Mouse (Mus musculus) CH12.LX (cell line): Measurements from ENCODE around the gene Bphl. TPM values are rescaled to one million over a fixed set of nuclear protein-coding genes. Genes with fewer than 3 reads are reported as not detected.

ENCODE experiments used
- DNase-seq: peaks from one replicate; pipeline ENCODE4 v3.0.0-alpha.2; 2013; ENCODE audit errors: extremely low read depth
- H3K27ac ChIP-seq: 2 replicates; pipeline ENCODE4 v1.5.1; 2012; ENCODE audit warnings: low read depth, mild to moderate bottlenecking, control low read depth, moderate library complexity; ENCODE audit not compliant: insufficient read depth
- H3K27me3 ChIP-seq: replicated peaks from 2 replicates; pipeline ENCODE3; 2012; ENCODE audit warnings: inconsistent platforms
- H3K36me3 ChIP-seq, 2 experiments: replicated peaks in 1 of 2; 2 replicates each; pipeline versions ENCODE3 to v1.6.1; 2012; ENCODE audit warnings: inconsistent platforms in 1 of 2, low read length in 1 of 2, mild to moderate bottlenecking in 1 of 2, mixed read lengths in 1 of 2, moderate library complexity in 1 of 2; ENCODE audit not compliant: control insufficient read depth in 1 of 2, insufficient read depth in 1 of 2
- H3K4me1 ChIP-seq, 2 experiments: 2 replicates each; pipeline ENCODE4 v1.6.1; 2012; ENCODE audit warnings: inconsistent platforms in 1 of 2, moderate library complexity in 1 of 2; ENCODE audit not compliant: insufficient read depth in 2 of 2, control insufficient read depth in 1 of 2
- H3K4me2 ChIP-seq: 2 replicates; pipeline ENCODE4 v1.6.1; 2012; ENCODE audit warnings: low read depth, mild to moderate bottlenecking, control low read depth; ENCODE audit not compliant: poor library complexity, insufficient read depth, severe bottlenecking
- H3K4me3 ChIP-seq, 3 experiments: fragments of 150-350 bp in 1 of 3; sonication (generic) in 1 of 3; replicated peaks in 1 of 3; 2 replicates each; pipeline versions ENCODE3 to v1.5.1; 2011 to 2012; ENCODE audit warnings: low read depth in 2 of 3, low read length in 2 of 3, mild to moderate bottlenecking in 2 of 3, moderate library complexity in 2 of 3, control low read depth in 1 of 3, improper control_type of control experiment in 1 of 3, inconsistent platforms in 1 of 3, mixed read lengths in 1 of 3; ENCODE audit not compliant: poor library complexity in 1 of 3
- H3K79me2 ChIP-seq: replicated peaks from 2 replicates; pipeline ENCODE4 v1.6.1; 2012; ENCODE audit warnings: mild to moderate bottlenecking, moderate library complexity; ENCODE audit not compliant: control insufficient read depth, poor library complexity, insufficient read depth, severe bottlenecking; ENCODE audit errors: extremely low read depth
- H3K9ac ChIP-seq: 2 replicates; pipeline ENCODE4 v1.6.1; 2012; ENCODE audit warnings: low read depth, mild to moderate bottlenecking, control low read depth, moderate library complexity; ENCODE audit not compliant: insufficient read depth
- H3K9me3 ChIP-seq: replicated peaks from 2 replicates; pipeline ENCODE3; 2012; ENCODE audit warnings: low read length, inconsistent platforms, mixed read lengths
- CHD1 ChIP-seq: IDR thresholded peaks from 2 replicates; pipeline ENCODE4 v1.6.1; 2012; ENCODE audit warnings: low read depth, low read length, improper control_type of control experiment, inconsistent platforms
- CHD2 ChIP-seq: IDR thresholded peaks from 2 replicates; pipeline ENCODE4 v1.6.1; 2011; ENCODE audit warnings: low read length, improper control_type of control experiment
- CTCF ChIP-seq, 2 experiments: IDR thresholded peaks in 1 of 2; conservative IDR thresholded peaks in 1 of 2; 2 replicates each; pipeline ENCODE4 v1.5.1; 2011 to 2012; ENCODE audit warnings: low read depth in 2 of 2, low read length in 2 of 2, improper control_type of control experiment in 1 of 2, inconsistent platforms in 1 of 2, mild to moderate bottlenecking in 1 of 2, moderate library complexity in 1 of 2
- E2F4 ChIP-seq: IDR thresholded peaks from 2 replicates; pipeline ENCODE4 v1.6.1; 2011; ENCODE audit warnings: low read depth, low read length, improper control_type of control experiment; ENCODE audit not compliant: insufficient replicate concordance
- EP300 ChIP-seq: IDR thresholded peaks from 2 replicates; pipeline ENCODE4 v1.6.1; 2011; ENCODE audit warnings: low read length, improper control_type of control experiment
- ETS1 ChIP-seq: conservative IDR thresholded peaks from 2 replicates; pipeline ENCODE4 v1.6.1; 2012; ENCODE audit warnings: low read depth, mild to moderate bottlenecking, inconsistent platforms, low read length, improper control_type of control experiment, moderate library complexity
- IRF4 ChIP-seq: IDR thresholded peaks from 2 replicates; pipeline ENCODE4 v1.6.1; 2014; ENCODE audit warnings: low read depth, mild to moderate bottlenecking, inconsistent platforms, low read length, improper control_type of control experiment
- JUN ChIP-seq: IDR thresholded peaks from 2 replicates; pipeline ENCODE4 v1.6.1; 2011; ENCODE audit warnings: low read depth, mild to moderate bottlenecking, low read length, improper control_type of control experiment, moderate library complexity; ENCODE audit not compliant: insufficient read depth
- KAT2A ChIP-seq: IDR thresholded peaks from 2 replicates; pipeline ENCODE4 v1.6.1; 2012; ENCODE audit warnings: low read length, improper control_type of control experiment, inconsistent platforms; ENCODE audit not compliant: insufficient replicate concordance
- MAX ChIP-seq: IDR thresholded peaks from 2 replicates; pipeline ENCODE4 v1.6.1; 2011; ENCODE audit warnings: low read length, improper control_type of control experiment
- MAZ ChIP-seq: IDR thresholded peaks from 2 replicates; pipeline ENCODE4 v1.6.1; 2012; ENCODE audit warnings: low read depth, mild to moderate bottlenecking, inconsistent platforms, low read length, improper control_type of control experiment, moderate library complexity
- MXI1 ChIP-seq: IDR thresholded peaks from 2 replicates; pipeline ENCODE4 v1.6.1; 2011; ENCODE audit warnings: mild to moderate bottlenecking, low read depth, low read length, improper control_type of control experiment
- NRF1 ChIP-seq: IDR thresholded peaks from 2 replicates; pipeline ENCODE4 v1.6.1; 2014; ENCODE audit warnings: low read depth, mild to moderate bottlenecking, inconsistent platforms, low read length, improper control_type of control experiment, moderate library complexity
- PAX5 ChIP-seq: IDR thresholded peaks from 2 replicates; pipeline ENCODE4 v1.6.1; 2012; ENCODE audit warnings: low read length, inconsistent platforms, mixed read lengths
- POLR2AphosphoS2 ChIP-seq: IDR thresholded peaks from 2 replicates; pipeline ENCODE4 v1.6.1; 2011; ENCODE audit warnings: low read depth, low read length, improper control_type of control experiment
- RAD21 ChIP-seq: IDR thresholded peaks from 2 replicates; pipeline ENCODE4 v1.6.1; 2011; ENCODE audit warnings: low read depth, mild to moderate bottlenecking, low read length, improper control_type of control experiment, moderate library complexity
- SIN3A ChIP-seq: IDR thresholded peaks from 2 replicates; pipeline ENCODE4 v1.6.1; 2012; ENCODE audit warnings: low read length, improper control_type of control experiment, inconsistent platforms
- SMC3 ChIP-seq: IDR thresholded peaks from 2 replicates; pipeline ENCODE4 v1.6.1; 2011; ENCODE audit warnings: low read depth, low read length, improper control_type of control experiment
- TCF12 ChIP-seq: IDR thresholded peaks from 2 replicates; pipeline ENCODE4 v1.6.1; 2014; ENCODE audit warnings: low read depth, mild to moderate bottlenecking, inconsistent platforms, low read length, improper control_type of control experiment
- USF2 ChIP-seq: conservative IDR thresholded peaks from 2 replicates; pipeline ENCODE4 v1.6.1; 2011; ENCODE audit warnings: low read depth, low read length, improper control_type of control experiment
- ZC3H11A ChIP-seq: IDR thresholded peaks from 2 replicates; pipeline ENCODE4 v1.6.1; 2012; ENCODE audit warnings: low read depth, mild to moderate bottlenecking, inconsistent platforms, low read length, improper control_type of control experiment
- ZKSCAN1 ChIP-seq: IDR thresholded peaks from 2 replicates; pipeline ENCODE4 v1.6.1; 2012; ENCODE audit warnings: low read depth, inconsistent platforms, low read length, improper control_type of control experiment, borderline replicate concordance
- ZNF384 ChIP-seq: IDR thresholded peaks from 2 replicates; pipeline ENCODE4 v1.6.1; 2012; ENCODE audit warnings: low read depth, low read length, improper control_type of control experiment, inconsistent platforms
- dilution Hi-C: fragments of 300-500 bp; cut with MboI; formaldehyde crosslinking; loops from 2 replicates; pipeline ENCODE4 v1.14.3; 2020; ENCODE audit warnings: low sequenced_read_pairs; ENCODE audit not compliant: extremely low pct_unique_long_range_greater_than_20kb, extremely low pct_ligation_motif_present
- in situ Hi-C: fragments of 300-500 bp; cut with MboI; formaldehyde crosslinking; loops from 3 replicates; pipeline ENCODE4 v1.14.3; 2019; ENCODE audit warnings: low sequenced_read_pairs, low pct_ligation_motif_present, low pct_unique_long_range_greater_than_20kb, mixed read lengths
- polyA plus RNA-seq: library from polyadenylated mRNA; unstranded; fragments of >175 nt; gene quantifications from 2 replicates; pipeline ENCODE4 v1.2.1, GENCODE M21; 2012; ENCODE audit warnings: low read depth; ENCODE audit not compliant: insufficient read length
- total RNA-seq, 2 experiments: library from RNA; depleted of rRNA; stranded (reverse); fragments of 300-350 nt in 1 of 2; fragments of >200 nt in 1 of 2; gene quantifications; 2 replicates each; pipeline ENCODE4 v1.2.3; 2012 to 2014

The Bphl gene
- total and polyA plus RNA-seq, 3 experiments, result 18.1 to 41.3 (median 35.3) TPM

- in situ Hi-C loops, result no loop called here
- dilution Hi-C loops, result no loop called here
- H3K36me3 ChIP-seq, result peaks cover 0 to 7% of the 10 kb centered on the region in 2 experiments
- H3K4me2 ChIP-seq, result no peak overlapping the region
- peaks cover 7 to 30% of the 10 kb centered on the region in 2 experiments; a peak in 3 of 4 replicates for H3K4me1 ChIP-seq
- H3K9me3 ChIP-seq, result no peaks in the 10 kb centered on the region
- no peak overlapping the region for H3K27ac ChIP-seq
- no peaks in the 10 kb centered on the region for H3K79me2 ChIP-seq
- no peaks in the 10 kb centered on the region for H3K27me3 ChIP-seq
- no peak for DNase-seq
- no peak overlapping the region for H3K9ac ChIP-seq
- TF ChIP-seq RAD21, result no peak
- no peak for TF ChIP-seq E2F4
- TF ChIP-seq ZKSCAN1, result no peak
- no peak for TF ChIP-seq SIN3A
- no peak for TF ChIP-seq EP300
- no peak for TF ChIP-seq NRF1
- no peak for TF ChIP-seq PAX5
- TF ChIP-seq USF2, result no peak
- TF ChIP-seq KAT2A, result no peak
- TF ChIP-seq MAZ, result no peak
- H3K4me3 ChIP-seq, result no peak overlapping the region
These were observed 82.0 kb downstream of the Bphl start for GRCm38 (mm10) chr13:34119406-34119805.

GRCm38 (mm10) chr13:34120536-34120935 is 83.1 kb downstream of the Bphl start:
- Histone ChIP-seq H3K4me2 (no peak overlapping the region), H3K4me1 (peaks cover 7 to 26% of the 10 kb centered on the region in 2 experiments; a peak in 3 of 4 replicates), H3K9me3 (no peaks in the 10 kb centered on the region), H3K4me3 (no peak overlapping the region), H3K9ac (no peak overlapping the region)
- in situ Hi-C loops, result no loop called here
- no peak for DNase-seq
- TF ChIP-seq SIN3A (no peak), PAX5 (no peak), EP300 (no peak), USF2 (no peak), RAD21 (no peak), CTCF (conservative IDR thresholded peaks at IDR 0.05 in 1 of 2, IDR thresholded peaks at IDR 0.05 in 1 of 2; ENCODE audit: low read depth in 2 of 2, low read length in 2 of 2) (no peak), CHD2 (no peak), TCF12 (no peak), MXI1 (no peak), POLR2AphosphoS2 (no peak), MAX (no peak), IRF4 (no peak), KAT2A (no peak), SMC3 (no peak), JUN (no peak), ZNF384 (no peak), CHD1 (no peak), ZC3H11A (no peak), ETS1 (no peak), E2F4 (no peak)
- TF ChIP-seq, all 38 proteins: peak for 0
- no peaks in the 10 kb centered on the region for H3K79me2 ChIP-seq
- H3K27me3 ChIP-seq, result no peaks in the 10 kb centered on the region
- H3K27ac ChIP-seq, result no peak overlapping the region
- dilution Hi-C loops, result no loop called here
- H3K36me3 ChIP-seq, result peaks cover 0 to 15% of the 10 kb centered on the region in 2 experiments

Other genes starting within 250 kb of the Bphl start
- gene Serpinb6e, start 194.2 kb upstream of the Bphl start, total RNA-seq (2012; rRNA removed), result not detected in 2 replicates
- 0.20 TPM in 1 of 2 replicates, not detected in the other for gene Serpinb6e, start 194.2 kb upstream of the Bphl start, total RNA-seq (2014; rRNA removed)
- not detected in 2 replicates for gene Serpinb6e, start 194.2 kb upstream of the Bphl start, polyA plus RNA-seq
- gene Serpinb6c, start 131.9 kb upstream of the Bphl start, total RNA-seq (2012; rRNA removed), result not detected in 2 replicates
- not detected in 2 replicates for gene Serpinb6c, start 131.9 kb upstream of the Bphl start, total RNA-seq (2014; rRNA removed)
- gene Serpinb6c, start 131.9 kb upstream of the Bphl start, polyA plus RNA-seq, result not detected in 2 replicates
- gene Nqo2, start 72.9 kb upstream of the Bphl start, total RNA-seq (2012; rRNA removed), result 4.3 and 4.8 TPM in 2 replicates
- gene Nqo2, start 72.9 kb upstream of the Bphl start, total RNA-seq (2014; rRNA removed), result 10.6 and 11.2 TPM in 2 replicates
- 10.7 and 13.9 TPM in 2 replicates for gene Nqo2, start 72.9 kb upstream of the Bphl start, polyA plus RNA-seq
- gene Ripk1, start 35.2 kb upstream of the Bphl start, total RNA-seq (2012; rRNA removed), result 13.1 and 15.0 TPM in 2 replicates
- gene Ripk1, start 35.2 kb upstream of the Bphl start, total RNA-seq (2014; rRNA removed), result 16.6 and 17.1 TPM in 2 replicates
- 17.9 and 18.6 TPM in 2 replicates for gene Ripk1, start 35.2 kb upstream of the Bphl start, polyA plus RNA-seq
- gene Serpinb6a, start 34.8 kb upstream of the Bphl start, total RNA-seq (2012; rRNA removed), result 19.9 and 22.5 TPM in 2 replicates
- gene Serpinb6a, start 34.8 kb upstream of the Bphl start, total RNA-seq (2014; rRNA removed), result 5.8 and 6.5 TPM in 2 replicates
- gene Serpinb6a, start 34.8 kb upstream of the Bphl start, polyA plus RNA-seq, result 4.4 and 5.4 TPM in 2 replicates
- 37.3 and 43.0 TPM in 2 replicates for gene Tubb2a, start 40.4 kb downstream of the Bphl start, total RNA-seq (2012; rRNA removed)
- 16.7 and 17.6 TPM in 2 replicates for gene Tubb2a, start 40.4 kb downstream of the Bphl start, total RNA-seq (2014; rRNA removed)
- 26.1 and 26.7 TPM in 2 replicates for gene Tubb2a, start 40.4 kb downstream of the Bphl start, polyA plus RNA-seq
- 22.6 and 33.6 TPM in 2 replicates for gene Tubb2b, start 92.9 kb downstream of the Bphl start, total RNA-seq (2012; rRNA removed)
- 34.8 and 38.4 TPM in 2 replicates for gene Tubb2b, start 92.9 kb downstream of the Bphl start, total RNA-seq (2014; rRNA removed)
- gene Tubb2b, start 92.9 kb downstream of the Bphl start, polyA plus RNA-seq, result 46.2 and 49.8 TPM in 2 replicates
- 198 and 234 TPM in 2 replicates for gene Psmg4, start 125.4 kb downstream of the Bphl start, total RNA-seq (2012; rRNA removed)
- 179 and 194 TPM in 2 replicates for gene Psmg4, start 125.4 kb downstream of the Bphl start, total RNA-seq (2014; rRNA removed)
- 83.2 and 120 TPM in 2 replicates for gene Psmg4, start 125.4 kb downstream of the Bphl start, polyA plus RNA-seq